Mouse (Mus musculus): Measurements from ENCODE around the gene Thegl. TPM values are rescaled to one million over a fixed set of nuclear protein-coding genes. Genes with fewer than 3 reads are reported as not detected.
"Not testable (repeated sequence)": the region's sequence is repeated elsewhere in the genome, so short reads cannot be mapped to it uniquely, and the experiment has no call there.

The Thegl gene
- not detected in 2 replicates for polyA plus RNA-seq (2014; fragmentation: Nextera tagmentation; extraction: Ambion mirVana)

GRCm38 (mm10) chr5:77015544-77016482 is at the start of gene Thegl:
Thegl (plus strand) TSS chr5:77016023.
- ATAC-seq (ENCODE audit: low FRiP score, low TSS enrichment) = peak; percentile 98
- H3K4me1 ChIP-seq (ENCODE audit: control insufficient read depth, insufficient read depth, low read length) = no peaks in the 10 kb centered on the region; the same call in 1 of the 2 replicates
- no peaks in the 10 kb centered on the region for H3K36me3 ChIP-seq (ENCODE audit: control insufficient read depth, insufficient read depth, low read length)
- no peaks in the 10 kb centered on the region for H3K9me3 ChIP-seq (ENCODE audit: control insufficient read depth, low read length)
- peak within 1 kb of the TSS; percentile 40; the same call in 1 of the 2 replicates for H3K9ac ChIP-seq (ENCODE audit: low read depth, low read length)
- WGBS = 7% methylated on average over 57 of the region's 57 CpGs
- no peaks in the 10 kb centered on the region; the same call in 1 of the 2 replicates for H3K27me3 ChIP-seq (ENCODE audit: control insufficient read depth, insufficient read depth, low read length)
- peak within 1 kb of the TSS; percentile 49 for H3K4me3 ChIP-seq (ENCODE audit: low read length)
- H3K27ac ChIP-seq (ENCODE audit: low read depth, low read length) = no peak within 1 kb of the TSS
- H3K4me2 ChIP-seq (replicated peaks; ENCODE audit: low read depth, low read length) = peak within 1 kb of the TSS; percentile 73

- WGBS = 70% methylated on average over 5 of the region's 5 CpGs
- no peaks in the 10 kb centered on the region for H3K27me3 ChIP-seq (ENCODE audit: control insufficient read depth, insufficient read depth, low read length)
- no peak overlapping the region for H3K4me3 ChIP-seq (ENCODE audit: low read length)
- ATAC-seq (ENCODE audit: low FRiP score, low TSS enrichment) = no peak
- no peak overlapping the region for H3K9ac ChIP-seq (ENCODE audit: low read depth, low read length)
- H3K9me3 ChIP-seq (ENCODE audit: control insufficient read depth, low read length) = no peaks in the 10 kb centered on the region
- peaks cover 8% of the 10 kb centered on the region; the same call in 1 of the 2 replicates for H3K4me1 ChIP-seq (ENCODE audit: control insufficient read depth, insufficient read depth, low read length)
- H3K36me3 ChIP-seq (ENCODE audit: control insufficient read depth, insufficient read depth, low read length) = peaks cover 52% of the 10 kb centered on the region
- no peak overlapping the region for H3K27ac ChIP-seq (ENCODE audit: low read depth, low read length)
- H3K4me2 ChIP-seq (replicated peaks; ENCODE audit: low read depth, low read length) = no peak overlapping the region
Observed at GRCm38 (mm10) chr5:76969250-76969649, 46.6 kb upstream of the Thegl start.

GRCm38 (mm10) chr5:76971115-76971514 is 44.7 kb upstream of the Thegl start:
- not testable (repeated sequence) for H3K9ac ChIP-seq (ENCODE audit: low read depth, low read length); H3K4me3 ChIP-seq (ENCODE audit: low read length); H3K9me3 ChIP-seq (ENCODE audit: control insufficient read depth, low read length); H3K27me3 ChIP-seq (ENCODE audit: control insufficient read depth, insufficient read depth, low read length); ATAC-seq (ENCODE audit: low FRiP score, low TSS enrichment); H3K27ac ChIP-seq (ENCODE audit: low read depth, low read length); H3K4me2 ChIP-seq (replicated peaks; ENCODE audit: low read depth, low read length)
- Histone ChIP-seq H3K4me1 (ENCODE audit: control insufficient read depth, insufficient read depth, low read length) (peaks cover 13% of the 10 kb centered on the region; the same call in 1 of the 2 replicates), H3K36me3 (ENCODE audit: control insufficient read depth, insufficient read depth, low read length) (peaks cover 35% of the 10 kb centered on the region)
- WGBS = 88% methylated on average over 1 of the region's 1 CpGs

DNA sequence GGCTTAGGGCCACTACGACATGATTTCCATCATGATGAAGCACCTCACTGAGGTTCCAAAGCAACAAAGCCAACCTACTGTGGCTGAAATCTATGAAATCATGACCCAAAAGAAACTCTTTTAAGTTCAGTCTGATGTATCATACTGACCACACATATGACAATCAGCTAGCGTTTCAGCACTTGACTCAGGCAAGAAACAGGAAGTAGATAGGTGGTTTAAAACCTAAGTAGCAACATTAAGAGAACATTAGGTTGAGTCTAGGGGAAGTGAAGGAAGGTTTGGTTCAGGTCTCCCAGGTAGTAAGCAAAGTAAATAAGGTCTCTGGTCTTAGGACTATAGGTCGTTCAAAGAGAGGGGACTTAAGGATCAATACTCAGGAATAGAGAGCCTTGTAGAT is 42.3 kb upstream of the Thegl start:
- Histone ChIP-seq H3K9ac (ENCODE audit: low read depth, low read length) (no peak overlapping the region), H3K9me3 (ENCODE audit: control insufficient read depth, low read length) (no peaks in the 10 kb centered on the region), H3K4me1 (ENCODE audit: control insufficient read depth, insufficient read depth, low read length) (peaks cover 13% of the 10 kb centered on the region; the same call in 1 of the 2 replicates), H3K27me3 (ENCODE audit: control insufficient read depth, insufficient read depth, low read length) (no peaks in the 10 kb centered on the region), H3K4me3 (ENCODE audit: low read length) (peak overlapping the region; percentile 90), H3K36me3 (ENCODE audit: control insufficient read depth, insufficient read depth, low read length) (peaks cover 21% of the 10 kb centered on the region), H3K4me2 (replicated peaks; ENCODE audit: low read depth, low read length) (peak overlapping the region; percentile 90), H3K27ac (ENCODE audit: low read depth, low read length) (no peak overlapping the region)
- WGBS = 68% methylated on average over 3 of the region's 3 CpGs
- ATAC-seq (ENCODE audit: low FRiP score, low TSS enrichment) = no peak

DNA sequence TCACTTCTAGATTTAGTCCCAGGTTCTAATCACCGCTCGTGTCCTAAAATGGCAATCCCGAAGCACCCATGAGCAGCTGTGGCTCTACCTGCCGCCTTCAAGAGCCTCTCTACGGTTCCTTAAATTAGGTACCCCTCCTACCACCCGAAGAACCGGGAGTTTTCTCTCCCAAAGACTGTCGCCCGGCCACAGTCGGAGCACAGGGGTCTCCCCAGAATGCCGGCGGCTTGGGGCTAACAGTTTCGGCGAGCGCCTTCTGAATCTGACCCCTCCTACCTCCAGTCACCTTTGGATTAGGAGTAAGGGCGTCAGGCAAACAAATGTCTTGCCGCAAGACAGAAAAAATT is 41.6 kb upstream of the Thegl start:
- Histone ChIP-seq H3K4me2 (replicated peaks; ENCODE audit: low read depth, low read length) (peak overlapping the region; percentile 90), H3K4me1 (ENCODE audit: control insufficient read depth, insufficient read depth, low read length) (peaks cover 13% of the 10 kb centered on the region; the same call in 1 of the 2 replicates), H3K27me3 (ENCODE audit: control insufficient read depth, insufficient read depth, low read length) (no peaks in the 10 kb centered on the region), H3K9me3 (ENCODE audit: control insufficient read depth, low read length) (no peaks in the 10 kb centered on the region), H3K36me3 (ENCODE audit: control insufficient read depth, insufficient read depth, low read length) (peaks cover 19% of the 10 kb centered on the region), H3K9ac (ENCODE audit: low read depth, low read length) (peak overlapping the region; percentile 87), H3K4me3 (ENCODE audit: low read length) (peak overlapping the region; percentile 90), H3K27ac (ENCODE audit: low read depth, low read length) (no peak overlapping the region; the same call in 1 of the 2 replicates)
- WGBS = 5% methylated on average over 17 of the region's 17 CpGs
- ATAC-seq (ENCODE audit: low FRiP score, low TSS enrichment) = peak; percentile 22; the same call in 1 of the 2 replicates

DNA sequence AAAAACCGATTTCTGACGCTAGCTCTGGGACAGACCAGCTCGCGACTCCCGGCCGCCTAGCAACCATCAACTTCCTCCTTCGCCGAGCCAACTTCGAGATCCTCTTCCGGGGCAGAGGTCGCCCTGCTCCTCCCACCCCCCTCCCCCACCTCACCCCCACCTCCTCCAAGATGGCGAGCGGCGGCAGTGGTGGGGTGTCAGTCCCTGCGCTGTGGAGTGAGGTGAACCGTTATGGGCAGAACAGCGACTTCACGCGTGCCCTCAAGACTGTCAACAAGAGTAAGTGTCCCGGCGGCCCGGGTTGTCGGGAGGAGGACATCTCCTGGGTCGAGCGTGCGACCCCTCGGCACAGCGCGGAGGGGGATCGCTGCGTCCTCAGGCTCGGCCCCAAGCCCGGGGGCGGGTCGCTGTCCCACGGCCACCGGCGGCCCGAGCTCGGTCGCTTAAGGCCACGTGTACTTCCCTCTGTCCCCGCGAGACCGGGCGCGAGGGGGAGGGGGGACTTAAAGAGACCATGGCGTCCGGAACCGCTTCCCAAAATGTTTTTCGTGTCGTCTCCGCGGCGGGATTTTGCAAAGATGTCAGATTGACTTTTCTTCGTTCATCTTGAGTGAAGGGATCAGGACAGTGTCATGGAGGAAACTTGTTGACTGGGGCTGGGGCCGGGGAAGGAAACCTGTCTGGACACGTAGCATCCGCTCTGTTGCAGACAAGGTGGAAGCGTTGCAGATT is 41.1 kb upstream of the Thegl start, which contains the start of gene Srp72:
TSS of gene Srp72 (plus strand) at position 130 of the 732 bp plus-strand sequence.
- Histone ChIP-seq H3K4me3 (ENCODE audit: low read length) (peak within 1 kb of the TSS; percentile 90), H3K9ac (ENCODE audit: low read depth, low read length) (peak within 1 kb of the TSS; percentile 87), H3K4me2 (replicated peaks; ENCODE audit: low read depth, low read length) (peak within 1 kb of the TSS; percentile 90), H3K4me1 (ENCODE audit: control insufficient read depth, insufficient read depth, low read length) (peaks cover 13% of the 10 kb centered on the region; the same call in 1 of the 2 replicates), H3K27me3 (ENCODE audit: control insufficient read depth, insufficient read depth, low read length) (no peaks in the 10 kb centered on the region), H3K9me3 (ENCODE audit: control insufficient read depth, low read length) (no peaks in the 10 kb centered on the region), H3K27ac (ENCODE audit: low read depth, low read length) (peak within 1 kb of the TSS; percentile 80), H3K36me3 (ENCODE audit: control insufficient read depth, insufficient read depth, low read length) (peaks cover 19% of the 10 kb centered on the region)
- ATAC-seq (ENCODE audit: low FRiP score, low TSS enrichment) = peak; percentile 95
- WGBS = under 1% methylated on average over 57 of the region's 60 CpGs

GRCm38 (mm10) chr5:76975736-76976135 is 40.1 kb upstream of the Thegl start:
- H3K27me3 ChIP-seq (ENCODE audit: control insufficient read depth, insufficient read depth, low read length) = no peaks in the 10 kb centered on the region
- 80% methylated on average over 8 of the region's 8 CpGs for WGBS
- peaks cover 13% of the 10 kb centered on the region; the same call in 1 of the 2 replicates for H3K4me1 ChIP-seq (ENCODE audit: control insufficient read depth, insufficient read depth, low read length)
- H3K27ac ChIP-seq (ENCODE audit: low read depth, low read length) = no peak overlapping the region
- H3K9ac ChIP-seq (ENCODE audit: low read depth, low read length) = peak overlapping the region; percentile 87; the same call in 1 of the 2 replicates
- ATAC-seq (ENCODE audit: low FRiP score, low TSS enrichment) = no peak
- peak overlapping the region; percentile 90 for H3K4me3 ChIP-seq (ENCODE audit: low read length)
- peak overlapping the region; percentile 90 for H3K4me2 ChIP-seq (replicated peaks; ENCODE audit: low read depth, low read length)
- H3K9me3 ChIP-seq (ENCODE audit: control insufficient read depth, low read length) = no peaks in the 10 kb centered on the region
- peaks cover 23% of the 10 kb centered on the region for H3K36me3 ChIP-seq (ENCODE audit: control insufficient read depth, insufficient read depth, low read length)

DNA sequence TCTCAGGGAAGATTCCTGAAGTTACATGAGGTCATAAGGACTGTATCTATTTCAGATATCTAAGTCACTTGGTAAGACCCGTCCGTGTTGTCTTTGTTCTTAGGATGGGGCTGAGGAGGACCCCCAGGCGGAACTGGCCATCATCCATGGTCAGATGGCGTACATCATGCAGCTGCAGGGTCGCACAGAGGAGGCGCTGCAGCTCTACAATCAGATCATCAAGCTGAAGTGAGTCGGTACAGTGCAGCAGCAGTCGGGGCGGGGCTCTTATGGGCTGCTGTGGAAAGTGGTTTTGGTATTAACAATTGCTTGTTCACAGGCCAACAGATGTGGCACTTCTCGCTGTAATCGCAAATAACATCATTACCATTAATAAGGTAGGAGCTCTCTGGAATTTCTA is 31.8 kb upstream of the Thegl start:
- no peak overlapping the region for H3K27ac ChIP-seq (ENCODE audit: low read depth, low read length)
- peaks cover 76% of the 10 kb centered on the region for H3K36me3 ChIP-seq (ENCODE audit: control insufficient read depth, insufficient read depth, low read length)
- no peak for ATAC-seq (ENCODE audit: low FRiP score, low TSS enrichment)
- no peaks in the 10 kb centered on the region for H3K9me3 ChIP-seq (ENCODE audit: control insufficient read depth, low read length)
- no peaks in the 10 kb centered on the region for H3K27me3 ChIP-seq (ENCODE audit: control insufficient read depth, insufficient read depth, low read length)
- H3K4me3 ChIP-seq (ENCODE audit: low read length) = no peak overlapping the region
- H3K4me2 ChIP-seq (replicated peaks; ENCODE audit: low read depth, low read length) = no peak overlapping the region
- 96% methylated on average over 11 of the region's 11 CpGs for WGBS
- no peaks in the 10 kb centered on the region for H3K4me1 ChIP-seq (ENCODE audit: control insufficient read depth, insufficient read depth, low read length)
- no peak overlapping the region for H3K9ac ChIP-seq (ENCODE audit: low read depth, low read length)

All from kidney, embryonic 14.5 days (tissue).